ENCODE assay signal across 9 mouse cellular contexts in the genomic region with DNA sequence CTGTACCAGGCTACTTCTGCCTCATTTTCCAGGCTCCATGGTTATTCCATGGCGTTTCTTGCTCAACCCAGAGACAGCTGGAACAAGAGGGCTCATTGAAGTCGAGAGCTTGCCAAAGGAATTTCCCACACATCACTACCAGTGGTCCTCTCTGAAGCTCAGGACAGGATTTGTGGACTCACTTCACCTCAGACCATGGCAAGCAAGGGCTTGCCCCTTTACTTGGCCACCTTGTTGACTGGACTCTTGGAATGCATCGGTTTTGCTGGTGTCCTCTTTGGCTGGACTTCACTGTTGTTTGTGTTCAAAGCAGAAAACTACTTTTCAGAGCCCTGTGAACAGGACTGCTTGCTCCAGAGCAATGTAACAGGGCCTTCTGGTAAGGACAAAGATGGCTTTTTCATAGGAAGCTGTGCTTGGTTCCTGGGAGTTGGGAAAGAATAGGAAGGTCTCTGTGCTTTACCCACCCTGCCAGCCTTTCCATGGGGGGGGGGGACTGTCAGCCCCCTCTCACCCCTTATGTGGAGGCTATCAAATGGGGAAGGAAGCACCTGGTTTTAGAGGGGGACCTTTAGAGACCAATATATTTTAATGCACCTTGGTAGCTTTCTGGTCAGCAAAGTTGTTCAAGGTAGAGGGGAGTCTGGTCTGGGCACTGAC. TPM values are rescaled to one million over a fixed set of nuclear protein-coding genes. Genes with fewer than 3 reads are reported as not detected.
DNase-seq lines count a peak whose midpoint lies in the region; ATAC-seq and TF ChIP-seq lines count a peak whose summit lies in the region.
"Had no signal": no experiment of that assay in that cellular context is flagged by ENCODE, and none has a peak within 500 bp of the region (broad histone marks: within the 10 kb centered on the region; RNA-seq: fewer than 3 reads in every experiment).

No protein-coding gene starts in this region.

- TF ChIP-seq CTCF in midbrain, postnatal 0 days (IDR thresholded peaks at IDR 0.05) = no peak
- no peak for TF ChIP-seq CTCF in intestine, postnatal 0 days (IDR thresholded peaks at IDR 0.05; ENCODE audit: low read depth)

- DNase-seq in midbrain, embryonic 10.5 days (ENCODE audit: low spot score) = no peak
- no peak for DNase-seq in midbrain, postnatal 0 days (ENCODE audit: low spot score)
- DNase-seq in embryo, embryonic 11 days = no peak
- DNase-seq in testis, postnatal 14 days (ENCODE audit: low spot score) = no peak
- no peak for DNase-seq in thymus, postnatal 25 days

- peaks cover 20% of the 10 kb centered on the region for H3K4me1 ChIP-seq in midbrain, embryonic 10.5 days
- H3K4me1 ChIP-seq in midbrain, postnatal 0 days (ENCODE audit: insufficient read depth, low read length) = no peaks in the 10 kb centered on the region
- peaks cover 17% of the 10 kb centered on the region for H3K4me1 ChIP-seq in embryonic facial prominence, embryonic 15.5 days
- 0 out of 2 replicates have a peak, but pooled peaks cover 5% of the 10 kb centered on the region for H3K4me1 ChIP-seq in intestine, postnatal 0 days (replicated peaks; ENCODE audit: control insufficient read depth, insufficient read depth, low read length)
- H3K4me1 ChIP-seq in neural tube, embryonic 15.5 days = no peaks in the 10 kb centered on the region

- H3K36me3 ChIP-seq in midbrain, embryonic 10.5 days = no peaks in the 10 kb centered on the region
- no peaks in the 10 kb centered on the region for H3K36me3 ChIP-seq in midbrain, postnatal 0 days (ENCODE audit: insufficient read depth, low read length)
- no peaks in the 10 kb centered on the region for H3K36me3 ChIP-seq in embryonic facial prominence, embryonic 15.5 days
- no peaks in the 10 kb centered on the region for H3K36me3 ChIP-seq in intestine, postnatal 0 days (ENCODE audit: control insufficient read depth, insufficient read depth)
- no peaks in the 10 kb centered on the region for H3K36me3 ChIP-seq in neural tube, embryonic 15.5 days

- ATAC-seq in midbrain, postnatal 0 days (ENCODE audit: low FRiP score) = no peak
- no peak for ATAC-seq in embryonic facial prominence, embryonic 15.5 days (ENCODE audit: insufficient number of reproducible peaks, low FRiP score, low TSS enrichment, low read depth)
- ATAC-seq in intestine, postnatal 0 days = no peak
- ATAC-seq in neural tube, embryonic 15.5 days (ENCODE audit: low FRiP score) = no peak

- H3K9ac ChIP-seq in midbrain, postnatal 0 days (replicated peaks; ENCODE audit: low read length, poor library complexity, severe bottlenecking) = no peak overlapping the region
- no peak overlapping the region for H3K9ac ChIP-seq in embryonic facial prominence, embryonic 15.5 days
- peak overlapping the region; percentile 65 for H3K9ac ChIP-seq in intestine, postnatal 0 days (ENCODE audit: low read depth, low read length)
- no peak overlapping the region for H3K9ac ChIP-seq in neural tube, embryonic 15.5 days (replicated peaks)

- WGBS in midbrain, embryonic 10.5 days = 78% methylated on average over 3 of the region's 3 CpGs
- WGBS in midbrain, postnatal 0 days = 69% methylated on average over 3 of the region's 3 CpGs
- 45% methylated on average over 3 of the region's 3 CpGs for WGBS in embryonic facial prominence, embryonic 15.5 days
- WGBS in intestine, postnatal 0 days = 43% methylated on average over 3 of the region's 3 CpGs
- WGBS in neural tube, embryonic 15.5 days = 79% methylated on average over 3 of the region's 3 CpGs

- H3K4me3 ChIP-seq in midbrain, embryonic 10.5 days = peak overlapping the region; percentile 56
- H3K4me3 ChIP-seq in midbrain, postnatal 0 days (ENCODE audit: low read depth, low read length) = no peak overlapping the region
- H3K4me3 ChIP-seq in embryonic facial prominence, embryonic 15.5 days (replicated peaks) = peak overlapping the region; percentile 52
- peak overlapping the region; percentile 43 for H3K4me3 ChIP-seq in intestine, postnatal 0 days (ENCODE audit: low read depth, low read length)
- H3K4me3 ChIP-seq in neural tube, embryonic 15.5 days (replicated peaks) = no peak overlapping the region; the same call in 1 of the 2 replicates

- no peak overlapping the region for H3K4me2 ChIP-seq in midbrain, postnatal 0 days (ENCODE audit: low read depth, low read length, poor library complexity, severe bottlenecking)
- H3K4me2 ChIP-seq in embryonic facial prominence, embryonic 15.5 days (replicated peaks) = peak overlapping the region; percentile 61
- H3K4me2 ChIP-seq in intestine, postnatal 0 days (replicated peaks; ENCODE audit: low read depth) = peak overlapping the region; percentile 65
- peak overlapping the region; percentile 52; the same call in 1 of the 2 replicates for H3K4me2 ChIP-seq in neural tube, embryonic 15.5 days

- peak overlapping the region; percentile 88 for H3K27ac ChIP-seq in midbrain, embryonic 10.5 days (replicated peaks)
- no peak overlapping the region for H3K27ac ChIP-seq in midbrain, postnatal 0 days (ENCODE audit: low read depth, low read length)
- no peak overlapping the region for H3K27ac ChIP-seq in embryonic facial prominence, embryonic 15.5 days (replicated peaks)
- peak overlapping the region; percentile 76 for H3K27ac ChIP-seq in intestine, postnatal 0 days (ENCODE audit: low read depth, low read length)
- H3K27ac ChIP-seq in neural tube, embryonic 15.5 days (replicated peaks) = no peak overlapping the region

- H3K9me3 ChIP-seq in midbrain, embryonic 10.5 days (replicated peaks) = no peaks in the 10 kb centered on the region
- H3K9me3 ChIP-seq in midbrain, postnatal 0 days (ENCODE audit: low read length) = no peaks in the 10 kb centered on the region
- H3K9me3 ChIP-seq in embryonic facial prominence, embryonic 15.5 days (replicated peaks) = no peaks in the 10 kb centered on the region
- no peaks in the 10 kb centered on the region for H3K9me3 ChIP-seq in intestine, postnatal 0 days (ENCODE audit: control insufficient read depth)
- H3K9me3 ChIP-seq in neural tube, embryonic 15.5 days (replicated peaks) = no peaks in the 10 kb centered on the region

- no peaks in the 10 kb centered on the region; the same call in 1 of the 2 replicates for H3K27me3 ChIP-seq in midbrain, embryonic 10.5 days (ENCODE audit: low read depth, poor library complexity, severe bottlenecking)
- no peaks in the 10 kb centered on the region for H3K27me3 ChIP-seq in midbrain, postnatal 0 days (ENCODE audit: insufficient read depth, low read length)
- no peaks in the 10 kb centered on the region for H3K27me3 ChIP-seq in embryonic facial prominence, embryonic 15.5 days
- no peaks in the 10 kb centered on the region for H3K27me3 ChIP-seq in intestine, postnatal 0 days (replicated peaks; ENCODE audit: control insufficient read depth, insufficient read depth, low read length)
- H3K27me3 ChIP-seq in neural tube, embryonic 15.5 days (replicated peaks) = no peaks in the 10 kb centered on the region

RNA-seq across cellular contexts. Expression of a gene that starts 1.2 kb away (rescaled TPM):
- 22.1 and 24.7 TPM in 2 replicates for polyA plus RNA-seq in midbrain, embryonic 10.5 days (2016; fragmentation: Nextera tagmentation; extraction: Ambion mirVana)
- total RNA-seq in midbrain, postnatal 0 days (2014; rRNA removed) = 1.7 and 2.0 TPM in 2 replicates
- 1.9 and 2.0 TPM in 2 replicates for polyA plus RNA-seq in midbrain, postnatal 0 days (2015; fragmentation: Nextera tagmentation; extraction: Ambion mirVana)
- polyA plus RNA-seq in embryonic facial prominence, embryonic 15.5 days (2015; fragmentation: Nextera tagmentation; extraction: Ambion mirVana) = 31.3 and 31.7 TPM in 2 replicates
- 42.5 and 48.0 TPM in 2 replicates for polyA plus RNA-seq in intestine, postnatal 0 days (2015; fragmentation: Nextera tagmentation; extraction: Ambion mirVana)
- polyA plus RNA-seq in neural tube, embryonic 15.5 days (2015; fragmentation: Nextera tagmentation; extraction: Ambion mirVana) = 5.7 and 15.2 TPM in 2 replicates

RNA-seq across cellular contexts. Expression of a gene that starts 42.6 kb away (rescaled TPM):
- polyA plus RNA-seq in midbrain, embryonic 10.5 days (2016; fragmentation: Nextera tagmentation; extraction: Ambion mirVana) = 0.32 TPM in 1 of 2 replicates, not detected in the other
- not detected in 2 replicates for total RNA-seq in midbrain, postnatal 0 days (2014; rRNA removed)
- not detected in 2 replicates for polyA plus RNA-seq in midbrain, postnatal 0 days (2015; fragmentation: Nextera tagmentation; extraction: Ambion mirVana)
- polyA plus RNA-seq in embryonic facial prominence, embryonic 15.5 days (2015; fragmentation: Nextera tagmentation; extraction: Ambion mirVana) = not detected in 2 replicates
- polyA plus RNA-seq in intestine, postnatal 0 days (2015; fragmentation: Nextera tagmentation; extraction: Ambion mirVana) = not detected in 2 replicates
- polyA plus RNA-seq in neural tube, embryonic 15.5 days (2015; fragmentation: Nextera tagmentation; extraction: Ambion mirVana) = 0.22 and 0.69 TPM in 2 replicates
- total RNA-seq: adrenal gland, adult 18-20 months had no signal

RNA-seq across cellular contexts. Expression of a gene that starts 50.4 kb away (rescaled TPM):
- polyA plus RNA-seq in midbrain, embryonic 10.5 days (2016; fragmentation: Nextera tagmentation; extraction: Ambion mirVana) = not detected in 2 replicates
- total RNA-seq in midbrain, postnatal 0 days (2014; rRNA removed) = not detected in 2 replicates
- not detected in 2 replicates for polyA plus RNA-seq in midbrain, postnatal 0 days (2015; fragmentation: Nextera tagmentation; extraction: Ambion mirVana)
- polyA plus RNA-seq in embryonic facial prominence, embryonic 15.5 days (2015; fragmentation: Nextera tagmentation; extraction: Ambion mirVana) = not detected in 2 replicates
- not detected in 2 replicates for polyA plus RNA-seq in intestine, postnatal 0 days (2015; fragmentation: Nextera tagmentation; extraction: Ambion mirVana)
- polyA plus RNA-seq in neural tube, embryonic 15.5 days (2015; fragmentation: Nextera tagmentation; extraction: Ambion mirVana) = not detected in 2 replicates
- total RNA-seq: adrenal gland, adult 18-20 months had no signal

RNA-seq across cellular contexts. Expression of a gene that starts 51.1 kb away (rescaled TPM):
- 1.4 and 1.8 TPM in 2 replicates for polyA plus RNA-seq in midbrain, embryonic 10.5 days (2016; fragmentation: Nextera tagmentation; extraction: Ambion mirVana)
- total RNA-seq in midbrain, postnatal 0 days (2014; rRNA removed) = 7.7 and 11.4 TPM in 2 replicates
- 6.3 and 6.5 TPM in 2 replicates for polyA plus RNA-seq in midbrain, postnatal 0 days (2015; fragmentation: Nextera tagmentation; extraction: Ambion mirVana)
- 1.1 and 2.0 TPM in 2 replicates for polyA plus RNA-seq in embryonic facial prominence, embryonic 15.5 days (2015; fragmentation: Nextera tagmentation; extraction: Ambion mirVana)
- polyA plus RNA-seq in intestine, postnatal 0 days (2015; fragmentation: Nextera tagmentation; extraction: Ambion mirVana) = 0.98 and 1.0 TPM in 2 replicates
- 3.6 and 3.9 TPM in 2 replicates for polyA plus RNA-seq in neural tube, embryonic 15.5 days (2015; fragmentation: Nextera tagmentation; extraction: Ambion mirVana)

Comparison
In these comparisons a context has a peak if more than half of its experiments do, and no peak if none do; other contexts are left out.
1. H3K27ac ChIP-seq: peak in midbrain, embryonic 10.5 days (single experiment) and intestine, postnatal 0 days (single experiment); none in midbrain, postnatal 0 days (single experiment), embryonic facial prominence, embryonic 15.5 days (single experiment) and neural tube, embryonic 15.5 days (single experiment).
2. H3K4me3 ChIP-seq: peak in midbrain, embryonic 10.5 days (single experiment), embryonic facial prominence, embryonic 15.5 days (single experiment) and intestine, postnatal 0 days (single experiment); none in midbrain, postnatal 0 days (single experiment) and neural tube, embryonic 15.5 days (single experiment).